Mouse (Mus musculus) brain, embryonic 14.5 days (tissue): ENCODE results near the gene Arpc1a.

Experiments
- CTCF ChIP-seq: fragments of 200-500 bp; IDR thresholded peaks from 2 replicates; pipeline ENCODE4 v1.5.1; 2012; ENCODE audit warnings: inconsistent platforms, mild to moderate bottlenecking, moderate library complexity, borderline replicate concordance; ENCODE audit not compliant: insufficient read depth, insufficient read length; ENCODE audit errors: extremely low read depth
- POLR2A ChIP-seq: fragments of 200-500 bp; IDR thresholded peaks from 2 replicates; pipeline ENCODE4 v1.6.1; 2012; ENCODE audit warnings: mild to moderate bottlenecking, inconsistent platforms, borderline replicate concordance; ENCODE audit not compliant: poor library complexity, insufficient read depth, insufficient read length, severe bottlenecking; ENCODE audit errors: extremely low read depth

GRCm38 (mm10) chr5:145138836-145139235, 55.2 kb downstream of the Arpc1a start:
- no peak for TF ChIP-seq POLR2A
- no peak for TF ChIP-seq CTCF
